Mouse (Mus musculus): ENCODE measurements at regions not wholly inside any gene's neighbourhood (a gene's known extent, or its start where the extent isn't known, plus 50 kb on each side); places are given as distances from the start of the nearest gene placed in this dataset.

- Histone ChIP-seq H3K36me3 (ENCODE audit: control insufficient read depth, insufficient read depth) (no peaks in the 10 kb centered on the region), H3K4me2 (replicated peaks; ENCODE audit: low read depth) (no peak overlapping the region), H3K4me1 (replicated peaks; ENCODE audit: control insufficient read depth, insufficient read depth, low read length) (no peaks in the 10 kb centered on the region), H3K9ac (ENCODE audit: low read depth, low read length) (no peak overlapping the region), H3K4me3 (ENCODE audit: low read depth, low read length) (no peak overlapping the region), H3K9me3 (ENCODE audit: control insufficient read depth) (no peaks in the 10 kb centered on the region), H3K27ac (ENCODE audit: low read depth, low read length) (no peak overlapping the region), H3K27me3 (replicated peaks; ENCODE audit: control insufficient read depth, insufficient read depth, low read length) (no peaks in the 10 kb centered on the region)
- no peak for ATAC-seq
- TF ChIP-seq CTCF (IDR thresholded peaks at IDR 0.05; ENCODE audit: low read depth) = no peak
- 81% methylated on average over 7 of the region's 7 CpGs for WGBS
Observed at GRCm38 (mm10) chr15:88497957-88498356, 102.1 kb upstream of the Zdhhc25 start.

- Histone ChIP-seq H3K9me3 (ENCODE audit: control insufficient read depth) (no peaks in the 10 kb centered on the region), H3K36me3 (ENCODE audit: control insufficient read depth, insufficient read depth) (no peaks in the 10 kb centered on the region), H3K27ac (ENCODE audit: low read depth, low read length) (no peak overlapping the region), H3K4me3 (ENCODE audit: low read depth, low read length) (no peak overlapping the region), H3K9ac (ENCODE audit: low read depth, low read length) (no peak overlapping the region), H3K4me1 (replicated peaks; ENCODE audit: control insufficient read depth, insufficient read depth, low read length) (no peaks in the 10 kb centered on the region), H3K4me2 (replicated peaks; ENCODE audit: low read depth) (no peak overlapping the region), H3K27me3 (replicated peaks; ENCODE audit: control insufficient read depth, insufficient read depth, low read length) (no peaks in the 10 kb centered on the region)
- ATAC-seq = no peak
- TF ChIP-seq CTCF (IDR thresholded peaks at IDR 0.05; ENCODE audit: low read depth) = no peak
- WGBS = 92% methylated on average over 2 of the region's 2 CpGs
Observed at GRCm38 (mm10) chr15:88502311-88502710, 97.8 kb upstream of the Zdhhc25 start.

GRCm38 (mm10) chr15:88503896-88504295, 96.2 kb upstream of the Zdhhc25 start:
- no peak for TF ChIP-seq CTCF (IDR thresholded peaks at IDR 0.05; ENCODE audit: low read depth)

GRCm38 (mm10) chr15:88505491-88506119, 94.5 kb upstream of the Zdhhc25 start:
- TF ChIP-seq CTCF (IDR thresholded peaks at IDR 0.05; ENCODE audit: low read depth) = no peak
- ATAC-seq = no peak
- no peaks in the 10 kb centered on the region for H3K36me3 ChIP-seq (ENCODE audit: control insufficient read depth, insufficient read depth)
- H3K27ac ChIP-seq (ENCODE audit: low read depth, low read length) = no peak overlapping the region
- WGBS = 73% methylated on average over 13 of the region's 13 CpGs
- H3K9ac ChIP-seq (ENCODE audit: low read depth, low read length) = no peak overlapping the region
- H3K9me3 ChIP-seq (ENCODE audit: control insufficient read depth) = no peaks in the 10 kb centered on the region
- no peak overlapping the region for H3K4me2 ChIP-seq (replicated peaks; ENCODE audit: low read depth)
- H3K27me3 ChIP-seq (replicated peaks; ENCODE audit: control insufficient read depth, insufficient read depth, low read length) = no peaks in the 10 kb centered on the region
- H3K4me3 ChIP-seq (ENCODE audit: low read depth, low read length) = no peak overlapping the region
- no peaks in the 10 kb centered on the region for H3K4me1 ChIP-seq (replicated peaks; ENCODE audit: control insufficient read depth, insufficient read depth, low read length)

More at GRCm38 (mm10) chr15:88503896-88504295, 96.2 kb upstream of the Zdhhc25 start:
- Histone ChIP-seq H3K9ac (ENCODE audit: low read depth, low read length) (no peak overlapping the region), H3K27me3 (replicated peaks; ENCODE audit: control insufficient read depth, insufficient read depth, low read length) (no peaks in the 10 kb centered on the region), H3K4me2 (replicated peaks; ENCODE audit: low read depth) (no peak overlapping the region), H3K4me1 (replicated peaks; ENCODE audit: control insufficient read depth, insufficient read depth, low read length) (no peaks in the 10 kb centered on the region), H3K4me3 (ENCODE audit: low read depth, low read length) (no peak overlapping the region), H3K27ac (ENCODE audit: low read depth, low read length) (no peak overlapping the region), H3K9me3 (ENCODE audit: control insufficient read depth) (no peaks in the 10 kb centered on the region), H3K36me3 (ENCODE audit: control insufficient read depth, insufficient read depth) (no peaks in the 10 kb centered on the region)
- ATAC-seq = no peak
- WGBS = 78% methylated on average over 7 of the region's 7 CpGs

- H3K27ac ChIP-seq (ENCODE audit: low read depth, low read length) = no peak overlapping the region
- H3K9me3 ChIP-seq (ENCODE audit: control insufficient read depth) = no peaks in the 10 kb centered on the region
- no peaks in the 10 kb centered on the region for H3K4me1 ChIP-seq (replicated peaks; ENCODE audit: control insufficient read depth, insufficient read depth, low read length)
- no peaks in the 10 kb centered on the region for H3K27me3 ChIP-seq (replicated peaks; ENCODE audit: control insufficient read depth, insufficient read depth, low read length)
- H3K36me3 ChIP-seq (ENCODE audit: control insufficient read depth, insufficient read depth) = no peaks in the 10 kb centered on the region
- WGBS = 73% methylated on average over 2 of the region's 2 CpGs
- TF ChIP-seq CTCF (IDR thresholded peaks at IDR 0.05; ENCODE audit: low read depth) = no peak
- ATAC-seq = no peak
- no peak overlapping the region for H3K9ac ChIP-seq (ENCODE audit: low read depth, low read length)
- H3K4me3 ChIP-seq (ENCODE audit: low read depth, low read length) = no peak overlapping the region
- no peak overlapping the region for H3K4me2 ChIP-seq (replicated peaks; ENCODE audit: low read depth)
Observed at GRCm38 (mm10) chr15:88507886-88508285, 92.2 kb upstream of the Zdhhc25 start.

GRCm38 (mm10) chr15:88508971-88509370, 91.1 kb upstream of the Zdhhc25 start:
- Histone ChIP-seq H3K4me3 (ENCODE audit: low read depth, low read length) (no peak overlapping the region), H3K36me3 (ENCODE audit: control insufficient read depth, insufficient read depth) (no peaks in the 10 kb centered on the region), H3K4me2 (replicated peaks; ENCODE audit: low read depth) (no peak overlapping the region), H3K9ac (ENCODE audit: low read depth, low read length) (no peak overlapping the region), H3K4me1 (replicated peaks; ENCODE audit: control insufficient read depth, insufficient read depth, low read length) (no peaks in the 10 kb centered on the region), H3K9me3 (ENCODE audit: control insufficient read depth) (no peaks in the 10 kb centered on the region), H3K27me3 (replicated peaks; ENCODE audit: control insufficient read depth, insufficient read depth, low read length) (no peaks in the 10 kb centered on the region), H3K27ac (ENCODE audit: low read depth, low read length) (no peak overlapping the region)
- no peak for ATAC-seq
- WGBS = 83% methylated on average over 6 of the region's 6 CpGs
- no peak for TF ChIP-seq CTCF (IDR thresholded peaks at IDR 0.05; ENCODE audit: low read depth)

- Histone ChIP-seq H3K9ac (ENCODE audit: low read depth, low read length) (no peak overlapping the region), H3K4me3 (ENCODE audit: low read depth, low read length) (no peak overlapping the region), H3K27me3 (replicated peaks; ENCODE audit: control insufficient read depth, insufficient read depth, low read length) (no peaks in the 10 kb centered on the region), H3K27ac (ENCODE audit: low read depth, low read length) (no peak overlapping the region), H3K4me2 (replicated peaks; ENCODE audit: low read depth) (no peak overlapping the region), H3K4me1 (replicated peaks; ENCODE audit: control insufficient read depth, insufficient read depth, low read length) (no peaks in the 10 kb centered on the region), H3K9me3 (ENCODE audit: control insufficient read depth) (no peaks in the 10 kb centered on the region), H3K36me3 (ENCODE audit: control insufficient read depth, insufficient read depth) (no peaks in the 10 kb centered on the region)
- no peak for ATAC-seq
- WGBS = 38% methylated on average over 2 of the region's 2 CpGs
- no peak for TF ChIP-seq CTCF (IDR thresholded peaks at IDR 0.05; ENCODE audit: low read depth)
Observed at GRCm38 (mm10) chr15:88509626-88510025, 90.5 kb upstream of the Zdhhc25 start.

All from intestine, postnatal 0 days (tissue).